Mouse (Mus musculus): Measurements from ENCODE around the gene N4bp3. TPM values are rescaled to one million over a fixed set of nuclear protein-coding genes. Genes with fewer than 3 reads are reported as not detected.
A peak's percentile ranks its signal among the peaks of the same experiment; 100 is the strongest.
"Not testable (repeated sequence)": the region's sequence is repeated elsewhere in the genome, so short reads cannot be mapped to it uniquely, and the experiment has no call there.

Gene N4bp3
- polyA plus RNA-seq (2015; fragmentation: Nextera tagmentation; extraction: Ambion mirVana), result 8.0 and 8.3 TPM in 2 replicates

DNA sequence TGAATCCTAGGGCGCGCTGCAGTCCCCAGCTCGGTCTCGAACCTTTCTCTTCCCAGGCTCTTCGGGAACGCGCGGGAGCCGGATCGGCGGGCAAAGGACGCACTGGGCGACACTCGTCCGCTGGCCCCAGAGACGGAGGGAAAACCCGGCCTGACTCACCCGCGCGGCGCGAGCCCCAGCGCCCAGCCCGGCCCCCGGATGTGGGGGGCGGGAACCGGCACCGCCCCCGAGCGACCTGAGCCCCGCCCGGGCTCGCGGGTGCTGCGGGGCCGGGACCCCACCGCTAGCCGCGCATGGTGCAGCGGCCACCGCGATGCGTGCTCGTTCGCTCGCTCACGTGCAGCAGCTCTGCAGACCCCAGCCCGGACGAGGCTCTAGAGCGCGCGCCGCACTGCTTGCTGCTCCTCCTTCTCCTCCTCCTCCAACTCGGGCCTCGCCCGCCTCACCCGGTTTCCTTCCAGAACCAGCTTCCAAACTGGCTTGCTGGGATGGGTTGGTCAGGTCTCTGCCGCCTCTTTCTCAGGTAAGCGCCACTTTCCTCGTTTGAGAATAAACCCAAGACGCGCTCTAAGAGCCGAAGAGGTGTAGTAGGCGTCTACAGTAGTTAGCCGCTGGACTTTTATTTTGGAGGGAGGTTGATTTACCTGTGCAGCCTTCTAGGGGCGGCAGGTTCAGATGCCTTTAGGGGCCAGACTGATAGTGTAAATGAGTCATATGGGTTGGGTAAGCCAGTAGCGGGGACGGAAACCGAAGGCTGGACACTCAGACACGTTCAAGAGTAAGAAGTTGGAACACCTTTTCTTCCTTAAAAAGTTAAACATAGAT, at the start of gene N4bp3, which contains the start of gene D930048N14Rik:
N4bp3 (minus strand) TSS at position 152 of the 825 bp plus-strand sequence.
D930048N14Rik (plus strand) TSS at position 264 of the 825 bp plus-strand sequence.
- Histone ChIP-seq H3K4me1 (replicated peaks) (peaks cover 31% of the 10 kb centered on the region), H3K9me3 (no peaks in the 10 kb centered on the region), H3K27ac (no peak within 1 kb of the TSS), H3K27me3 (peaks cover 24% of the 10 kb centered on the region), H3K36me3 (no peaks in the 10 kb centered on the region), H3K4me2 (replicated peaks) (peak within 1 kb of the TSS; percentile 90), H3K9ac (replicated peaks) (peak within 1 kb of the TSS; percentile 67), H3K4me3 (replicated peaks) (peak within 1 kb of the TSS; percentile 58)
- peak; percentile 78 for ATAC-seq
- WGBS, result under 1% methylated on average over 70 of the region's 70 CpGs

DNA sequence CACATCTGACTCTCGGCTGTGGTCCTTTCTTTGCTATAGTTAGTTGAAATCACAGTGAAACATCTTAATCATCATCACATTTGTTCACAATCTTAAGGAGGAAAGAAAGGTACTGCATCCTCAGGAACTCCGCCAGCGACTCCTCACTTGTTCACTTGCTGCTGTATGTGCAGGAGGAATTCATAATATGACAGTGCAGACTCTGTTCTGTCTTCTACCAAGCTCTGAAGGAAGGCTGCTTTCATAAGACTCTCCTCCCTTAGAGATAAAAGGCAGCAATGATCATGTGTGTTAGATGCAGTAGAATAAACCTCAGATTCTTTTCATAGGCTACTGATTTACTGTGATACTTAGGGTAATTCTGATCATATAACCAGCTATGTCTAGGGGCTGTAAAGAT, 44.3 kb upstream of the N4bp3 start:
- no peak overlapping the region for H3K4me2 ChIP-seq (replicated peaks)
- no peak overlapping the region for H3K27ac ChIP-seq
- H3K9ac ChIP-seq (replicated peaks), result no peak overlapping the region
- H3K27me3 ChIP-seq, result no peaks in the 10 kb centered on the region
- H3K9me3 ChIP-seq, result no peaks in the 10 kb centered on the region
- no peak overlapping the region for H3K4me3 ChIP-seq (replicated peaks)
- H3K36me3 ChIP-seq, result peaks cover 52% of the 10 kb centered on the region
- 93% methylated on average over 3 of the region's 3 CpGs for WGBS
- no peaks in the 10 kb centered on the region for H3K4me1 ChIP-seq (replicated peaks)
- ATAC-seq, result no peak

DNA sequence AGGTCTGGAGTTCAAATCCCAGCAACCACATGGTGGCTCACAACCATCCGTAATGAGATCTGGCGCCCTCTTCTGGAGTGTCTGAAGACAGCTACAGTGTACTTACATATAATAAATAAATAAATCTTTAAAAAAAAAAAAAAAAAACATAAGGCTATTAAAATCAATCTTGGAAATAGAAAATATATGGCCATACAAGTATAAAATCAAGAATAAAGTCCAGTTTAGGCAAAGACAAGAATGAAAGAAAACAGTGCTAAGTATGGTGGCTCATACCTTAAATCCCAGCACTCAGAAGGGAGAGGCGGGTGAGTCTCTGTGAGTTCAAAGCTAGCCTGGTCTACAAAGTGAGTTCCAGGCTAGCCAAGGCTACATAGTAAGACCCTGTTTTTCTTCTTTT, 40.0 kb upstream of the N4bp3 start:
- not testable (repeated sequence) for ATAC-seq

DNA sequence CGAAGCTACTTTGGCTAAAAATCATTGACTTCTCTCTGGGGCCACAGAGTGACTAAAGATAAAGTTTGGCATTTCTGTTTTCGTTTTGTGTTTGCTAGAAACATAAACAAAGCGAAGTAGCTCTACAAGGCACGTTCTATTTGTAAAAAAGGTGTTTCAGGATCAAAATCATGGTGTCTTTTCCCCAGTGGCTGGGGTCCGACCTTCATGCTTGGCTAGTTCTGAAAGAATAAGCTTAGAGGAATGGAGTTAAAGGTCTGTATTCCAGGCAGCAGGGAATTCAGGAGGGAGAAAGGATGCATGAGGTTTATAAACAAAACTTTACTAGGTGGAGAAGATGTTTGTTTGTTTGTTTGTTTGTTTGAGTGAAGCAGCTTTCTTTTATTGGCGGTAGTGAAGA, 38.7 kb upstream of the N4bp3 start:
- Histone ChIP-seq H3K4me1 (replicated peaks) (peaks cover 16% of the 10 kb centered on the region), H3K36me3 (peaks cover 22% of the 10 kb centered on the region), H3K4me2 (replicated peaks) (peak overlapping the region; percentile 75), H3K4me3 (replicated peaks) (peak overlapping the region; percentile 72), H3K27ac (peak overlapping the region; percentile 98), H3K27me3 (no peaks in the 10 kb centered on the region), H3K9me3 (no peaks in the 10 kb centered on the region), H3K9ac (replicated peaks) (peak overlapping the region; percentile 71)
- WGBS, result 23% methylated on average over 6 of the region's 6 CpGs
- no peak for ATAC-seq

More for the DNA sequence above, 40.0 kb upstream of the N4bp3 start:
- not testable (repeated sequence) for H3K4me2 ChIP-seq (replicated peaks); H3K9ac ChIP-seq (replicated peaks); H3K27me3 ChIP-seq; H3K9me3 ChIP-seq; H3K4me3 ChIP-seq (replicated peaks); H3K27ac ChIP-seq
- H3K4me1 ChIP-seq (replicated peaks), result peaks cover 16% of the 10 kb centered on the region
- WGBS, result 90% methylated on average over 2 of the region's 3 CpGs
- peaks cover 18% of the 10 kb centered on the region for H3K36me3 ChIP-seq

DNA sequence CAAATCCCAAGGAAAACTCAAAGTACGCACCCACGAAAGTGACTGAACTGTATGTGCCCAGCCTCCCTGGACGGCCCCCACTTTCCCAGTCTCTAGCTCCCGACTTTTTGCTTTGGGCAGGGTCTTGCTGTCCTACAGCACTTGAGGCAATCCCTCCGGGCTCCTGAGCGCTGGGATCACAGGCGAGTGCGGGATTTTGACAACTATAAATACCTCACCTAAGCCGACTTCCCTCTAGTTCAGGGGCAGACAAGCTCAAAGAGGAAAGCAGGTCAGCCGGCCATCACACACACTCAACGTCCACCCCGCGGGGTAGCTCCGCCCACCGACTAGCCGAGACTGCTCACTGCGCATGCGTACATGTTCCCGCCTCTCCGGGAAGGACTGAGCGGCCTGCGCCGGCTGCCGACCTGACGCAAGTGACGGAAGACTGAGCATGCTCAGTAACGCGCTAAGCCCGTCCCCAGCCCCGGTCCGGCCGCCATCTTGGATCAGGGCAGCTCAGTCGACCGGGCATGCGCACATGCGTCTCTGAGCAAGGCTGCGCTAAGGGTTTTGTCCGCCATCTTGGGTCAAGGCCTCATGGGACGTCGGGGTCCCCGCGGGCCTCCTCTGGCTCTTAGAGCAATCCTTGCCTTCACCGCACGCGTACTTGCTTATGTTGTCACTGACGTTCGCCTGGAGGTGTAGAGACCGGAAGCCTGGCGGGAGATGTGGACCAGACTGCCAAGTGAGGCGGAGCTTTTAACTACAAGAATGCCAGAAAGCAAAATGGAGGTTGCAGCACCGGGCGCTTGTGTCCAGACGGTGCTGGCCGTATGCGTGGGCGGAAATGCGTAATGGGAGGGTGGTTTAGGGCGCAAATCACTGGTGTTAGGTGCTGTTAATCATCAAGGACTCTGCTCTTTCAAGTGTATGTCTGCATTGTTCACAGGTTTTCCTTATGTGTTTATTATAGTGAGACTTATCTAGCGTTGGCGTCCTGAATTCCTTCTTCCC, 38.0 kb upstream of the N4bp3 start, which contains the start of gene 0610009B22Rik:
0610009B22Rik (minus strand) TSS at position 545 of the 999 bp plus-strand sequence.
- Histone ChIP-seq H3K4me1 (replicated peaks) (peaks cover 16% of the 10 kb centered on the region), H3K27me3 (no peaks in the 10 kb centered on the region), H3K4me2 (replicated peaks) (peak within 1 kb of the TSS; percentile 75), H3K9me3 (no peaks in the 10 kb centered on the region), H3K9ac (replicated peaks) (peak within 1 kb of the TSS; percentile 85), H3K4me3 (replicated peaks) (peak within 1 kb of the TSS; percentile 72), H3K36me3 (peaks cover 22% of the 10 kb centered on the region), H3K27ac (peak within 1 kb of the TSS; percentile 98)
- peak; percentile 100 for ATAC-seq
- under 1% methylated on average over 60 of the region's 60 CpGs for WGBS

DNA sequence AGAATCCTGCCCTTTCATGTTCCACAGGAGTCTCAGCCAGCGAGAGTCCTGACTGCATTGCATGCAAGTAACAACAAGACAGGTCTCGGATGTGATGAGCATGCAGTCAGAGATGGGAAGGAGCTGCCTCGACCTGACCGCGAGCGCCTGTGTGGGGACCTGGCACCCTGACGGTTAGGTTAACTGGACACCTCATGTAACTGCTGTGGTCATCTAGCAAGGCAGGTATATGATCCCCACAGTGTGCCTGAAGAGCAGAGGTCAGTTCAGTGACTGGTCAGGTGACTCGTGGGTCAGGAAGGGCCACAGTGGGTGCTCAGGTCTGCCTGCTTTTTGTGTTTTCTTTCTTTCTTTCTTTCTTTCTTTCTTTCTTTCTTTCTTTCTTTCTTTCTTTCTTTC, 31.3 kb upstream of the N4bp3 start:
- H3K27ac ChIP-seq, result no peak overlapping the region
- ATAC-seq, result no peak
- H3K9ac ChIP-seq (replicated peaks), result no peak overlapping the region
- no peaks in the 10 kb centered on the region for H3K9me3 ChIP-seq
- H3K4me3 ChIP-seq (replicated peaks), result no peak overlapping the region
- H3K27me3 ChIP-seq, result no peaks in the 10 kb centered on the region
- peaks cover 3% of the 10 kb centered on the region; the same call in 1 of the 2 replicates for H3K4me1 ChIP-seq (replicated peaks)
- peaks cover 11% of the 10 kb centered on the region; the same call in 1 of the 2 replicates for H3K36me3 ChIP-seq
- WGBS, result 48% methylated on average over 8 of the region's 8 CpGs
- no peak overlapping the region for H3K4me2 ChIP-seq (replicated peaks)

DNA sequence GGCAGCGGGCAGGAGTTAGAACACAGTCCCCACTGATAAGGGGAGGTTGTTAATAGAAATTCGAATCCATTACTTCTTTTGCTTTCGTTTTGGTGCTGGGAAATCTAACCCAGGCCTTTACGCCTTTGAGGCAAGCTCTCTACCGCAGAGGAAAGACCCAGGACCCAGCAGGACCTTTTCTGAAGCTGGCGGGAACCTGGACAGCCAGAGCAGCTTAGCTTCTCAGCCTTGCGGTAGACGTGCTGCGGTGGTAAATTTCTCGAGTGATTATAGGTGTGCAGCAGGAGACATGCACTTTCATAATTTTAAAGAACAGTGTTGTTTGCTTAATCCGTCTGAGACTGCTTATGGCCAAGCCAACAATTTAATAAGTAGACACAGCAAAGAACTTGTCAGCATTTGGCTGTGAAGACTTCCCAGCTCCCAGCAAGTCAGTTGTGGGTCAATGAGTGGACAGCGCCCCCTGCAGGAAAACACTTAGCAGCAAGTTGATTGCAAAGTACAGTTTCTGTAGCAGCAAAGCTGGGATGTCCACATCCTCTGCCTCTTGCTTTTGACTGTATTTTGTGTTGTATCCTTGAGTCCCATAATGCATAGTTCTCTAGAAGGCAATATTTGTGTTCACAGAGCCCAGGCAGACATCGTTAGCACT, 30.8 kb upstream of the N4bp3 start:
- WGBS, result 34% methylated on average over 13 of the region's 13 CpGs
- Histone ChIP-seq H3K4me2 (replicated peaks) (no peak overlapping the region), H3K27me3 (no peaks in the 10 kb centered on the region), H3K36me3 (peaks cover 11% of the 10 kb centered on the region; the same call in 1 of the 2 replicates), H3K9me3 (no peaks in the 10 kb centered on the region), H3K27ac (no peak overlapping the region), H3K4me3 (replicated peaks) (no peak overlapping the region), H3K4me1 (replicated peaks) (no peaks in the 10 kb centered on the region; the same call in 1 of the 2 replicates), H3K9ac (replicated peaks) (no peak overlapping the region)
- no peak for ATAC-seq

DNA sequence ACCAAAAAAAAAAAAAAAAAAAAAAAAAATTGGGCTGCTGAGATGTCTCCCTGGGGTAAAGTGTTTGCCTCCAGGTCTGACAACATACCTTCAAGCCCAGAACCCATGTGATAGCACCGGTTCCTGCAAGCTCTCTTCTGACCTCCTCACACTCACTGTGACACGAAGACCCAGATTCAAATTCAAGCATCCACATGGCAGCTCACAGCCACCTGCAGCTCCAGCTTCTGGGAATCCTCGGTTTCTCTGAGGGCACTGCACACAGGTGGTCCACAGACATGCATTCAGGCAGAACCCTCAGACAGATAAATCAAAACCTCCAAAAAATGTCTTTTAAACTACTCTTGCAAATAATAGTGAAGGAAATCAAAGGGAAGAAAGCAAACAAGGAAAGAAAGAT, 28.8 kb upstream of the N4bp3 start:
- Histone ChIP-seq H3K4me2 (replicated peaks) (no peak overlapping the region), H3K4me1 (replicated peaks) (no peaks in the 10 kb centered on the region), H3K27ac (no peak overlapping the region), H3K27me3 (no peaks in the 10 kb centered on the region), H3K4me3 (replicated peaks) (no peak overlapping the region), H3K9me3 (no peaks in the 10 kb centered on the region), H3K36me3 (no peaks in the 10 kb centered on the region), H3K9ac (replicated peaks) (no peak overlapping the region)
- no peak for ATAC-seq
- WGBS, result 66% methylated on average over 3 of the region's 3 CpGs

DNA sequence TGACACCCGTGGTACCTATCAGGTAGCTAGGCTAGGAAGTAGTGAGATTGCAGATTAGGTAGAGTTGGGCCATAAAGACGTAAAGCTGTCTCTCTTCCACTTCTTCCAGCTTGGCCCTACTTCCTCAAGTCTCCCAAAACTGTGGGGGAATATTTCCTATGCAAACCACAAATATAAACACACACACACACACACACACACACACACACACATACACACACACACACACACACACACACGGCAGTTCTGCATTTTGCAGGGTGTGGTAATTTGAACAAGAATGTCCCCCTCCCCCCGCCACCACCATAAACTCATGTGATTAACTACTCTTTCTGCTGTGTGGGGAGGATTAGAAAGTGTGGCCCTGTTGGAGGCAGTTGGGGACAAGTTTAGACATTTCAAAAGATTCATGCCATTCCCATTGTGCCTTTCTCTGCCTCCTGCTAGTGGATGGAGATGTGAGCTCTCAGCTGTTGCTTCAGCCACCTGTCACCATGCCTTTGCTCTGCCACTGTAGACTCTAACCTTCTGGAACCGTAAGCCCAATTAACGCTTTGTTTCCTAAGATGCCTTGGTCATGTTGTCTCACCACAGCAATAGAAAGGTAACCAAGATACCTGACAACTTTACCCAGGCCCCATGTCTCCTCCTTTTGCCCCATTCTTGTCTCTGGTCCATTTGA, 27.2 kb upstream of the N4bp3 start:
- WGBS, result 71% methylated on average over 6 of the region's 6 CpGs
- no peaks in the 10 kb centered on the region for H3K27me3 ChIP-seq
- no peak overlapping the region for H3K9ac ChIP-seq (replicated peaks)
- no peak for ATAC-seq
- H3K4me3 ChIP-seq (replicated peaks), result no peak overlapping the region
- no peaks in the 10 kb centered on the region for H3K4me1 ChIP-seq (replicated peaks)
- no peaks in the 10 kb centered on the region for H3K9me3 ChIP-seq
- no peaks in the 10 kb centered on the region for H3K36me3 ChIP-seq
- H3K4me2 ChIP-seq (replicated peaks), result no peak overlapping the region
- H3K27ac ChIP-seq, result no peak overlapping the region

DNA sequence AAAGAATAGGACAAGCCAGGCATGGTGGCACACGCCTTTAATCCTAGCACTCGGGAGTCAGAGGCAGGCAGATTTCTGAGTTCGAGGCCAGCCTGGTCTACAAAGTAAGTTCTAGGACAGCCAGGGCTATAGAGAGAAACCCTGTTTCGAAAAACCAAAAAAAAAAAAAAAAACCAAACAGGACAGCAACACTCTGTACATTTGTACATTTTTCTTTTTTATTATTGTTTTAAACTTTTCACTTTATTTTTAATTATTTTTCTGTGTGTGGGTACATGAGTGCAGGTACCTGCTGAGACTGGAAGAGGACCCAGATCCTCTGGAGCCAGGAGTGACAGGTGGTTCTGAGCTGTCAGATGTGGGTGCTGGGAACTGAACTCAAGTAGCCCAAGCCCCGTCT, 24.7 kb upstream of the N4bp3 start:
- no peak for ATAC-seq

DNA sequence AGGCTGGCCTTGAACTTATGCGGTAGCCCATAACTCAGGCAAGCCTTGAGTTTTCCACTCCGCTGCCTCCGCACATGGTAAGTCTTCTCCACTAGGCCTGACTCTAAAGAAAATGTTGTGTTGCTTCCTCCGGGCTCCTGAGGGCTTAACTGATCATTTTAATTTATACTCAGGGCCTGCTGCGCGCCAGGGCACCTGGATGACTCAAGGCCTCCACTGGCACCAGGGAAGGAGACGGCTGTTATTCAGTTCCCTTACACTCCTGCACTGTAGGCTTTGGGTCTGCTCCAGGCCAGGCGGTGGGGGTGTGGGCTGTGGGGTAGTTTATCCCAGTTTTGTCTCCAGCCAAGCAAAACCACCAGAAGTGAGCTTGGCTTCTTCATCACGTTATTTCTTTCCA, 22.6 kb upstream of the N4bp3 start:
- 84% methylated on average over 9 of the region's 9 CpGs for WGBS
- H3K9me3 ChIP-seq, result no peaks in the 10 kb centered on the region
- no peak overlapping the region for H3K9ac ChIP-seq (replicated peaks)
- no peak for ATAC-seq
- no peaks in the 10 kb centered on the region for H3K27me3 ChIP-seq
- H3K4me2 ChIP-seq (replicated peaks), result no peak overlapping the region
- H3K4me3 ChIP-seq (replicated peaks), result no peak overlapping the region
- no peak overlapping the region for H3K27ac ChIP-seq
- H3K36me3 ChIP-seq, result no peaks in the 10 kb centered on the region
- no peaks in the 10 kb centered on the region for H3K4me1 ChIP-seq (replicated peaks)

More for the DNA sequence above, 24.7 kb upstream of the N4bp3 start:
- Histone ChIP-seq H3K36me3 (no peaks in the 10 kb centered on the region), H3K4me1 (replicated peaks) (no peaks in the 10 kb centered on the region), H3K9me3 (no peaks in the 10 kb centered on the region), H3K27me3 (no peaks in the 10 kb centered on the region), H3K9ac (replicated peaks) (no peak overlapping the region), H3K4me3 (replicated peaks) (no peak overlapping the region), H3K27ac (no peak overlapping the region), H3K4me2 (replicated peaks) (no peak overlapping the region)
- WGBS, result 84% methylated on average over 5 of the region's 5 CpGs

Measured in midbrain, embryonic 13.5 days (tissue).